In the genomic region with DNA sequence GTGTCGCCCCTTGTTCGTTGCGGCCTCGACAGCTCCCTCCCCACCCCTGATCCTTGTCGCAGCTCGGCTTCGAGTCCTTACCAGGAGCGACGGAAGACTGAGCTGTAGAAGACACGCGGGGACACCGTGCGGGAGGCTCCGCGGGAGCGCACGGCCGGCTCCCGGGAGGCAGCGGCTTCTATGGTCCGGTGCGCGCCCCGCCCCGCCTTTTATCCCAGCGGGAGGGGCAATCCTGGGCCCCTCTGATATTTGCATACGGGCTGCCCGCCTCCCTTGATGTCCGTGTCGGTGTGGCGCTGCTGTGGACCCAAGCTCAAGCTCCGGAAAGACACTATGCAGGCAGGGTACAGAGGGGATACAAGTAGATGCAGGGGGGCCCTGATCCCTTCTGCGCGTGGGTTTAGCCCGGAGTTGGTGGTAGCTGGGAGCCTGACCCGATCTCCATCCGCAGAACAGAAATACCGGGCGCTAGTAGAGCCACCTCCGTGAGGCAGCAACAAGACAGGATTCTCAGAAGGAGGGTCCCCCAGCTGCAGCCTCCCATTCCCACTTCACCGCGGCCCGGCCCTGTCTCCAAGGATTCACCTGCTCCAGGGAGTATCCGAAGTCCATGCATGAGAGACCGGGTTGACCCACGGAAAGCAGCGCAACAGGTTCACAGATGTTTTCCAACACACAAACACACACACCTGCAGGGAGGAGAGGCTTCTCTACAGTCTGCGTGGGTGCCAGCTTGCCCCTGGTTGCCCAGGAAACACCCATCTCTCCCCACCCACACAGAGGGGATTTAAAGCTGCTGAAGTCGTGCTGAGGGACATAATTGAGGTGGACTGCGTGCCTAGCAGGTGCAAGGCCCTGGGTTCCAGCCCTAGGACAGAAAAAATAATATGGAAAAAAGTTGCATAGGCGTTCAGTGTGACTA, we compare ENCODE assay signal across 8 mouse cellular contexts. TPM values are rescaled to one million over a fixed set of nuclear protein-coding genes. Genes with fewer than 3 reads are reported as not detected.
A peak's percentile ranks its signal among the peaks of the same experiment; 100 is the strongest.
DNase-seq lines count a peak whose midpoint lies in the region; ATAC-seq lines count a peak whose summit lies in the region.

No protein-coding gene starts in this region.

- intact Hi-C loops in heart, postnatal 14 days (cut with DNase I) = no loop called here
- intact Hi-C loops in left cerebral cortex, postnatal 36 days (cut with DNase I) = no loop called here

- H3K4me1 ChIP-seq in megakaryocyte, embryonic 14.5 days = peaks cover 16% of the 10 kb centered on the region
- H3K4me1 ChIP-seq in midbrain, embryonic 11.5 days (ENCODE audit: control insufficient read depth, insufficient read depth, low read length) = peaks cover 6% of the 10 kb centered on the region; the same call in 1 of the 2 replicates

- no peaks in the 10 kb centered on the region; the same call in 1 of the 2 replicates for H3K9me3 ChIP-seq in megakaryocyte, embryonic 14.5 days
- H3K9me3 ChIP-seq in midbrain, embryonic 11.5 days (ENCODE audit: control insufficient read depth, low read length) = no peaks in the 10 kb centered on the region

- H3K4me3 ChIP-seq in megakaryocyte, embryonic 14.5 days (replicated peaks) = peak overlapping the region; percentile 90
- H3K4me3 ChIP-seq in midbrain, embryonic 11.5 days (ENCODE audit: low read depth, low read length) = peak overlapping the region; percentile 44

- peak overlapping the region; percentile 63 for H3K9ac ChIP-seq in midbrain, embryonic 11.5 days (ENCODE audit: low read length)

- peak; percentile 15 for DNase-seq in brain, adult 2 months (ENCODE audit: low read depth, low spot score)
- DNase-seq in heart, postnatal 14 days = peak; percentile 3 to 11
- peak; percentile 11 to 13 for DNase-seq in left cerebral cortex, postnatal 36 days (ENCODE audit: low spot score in 2 of 2)
- DNase-seq in midbrain, embryonic 11.5 days (ENCODE audit: low spot score, missing footprints) = peak; percentile 89
- DNase-seq in yolk sac, embryonic 10.5 days (ENCODE audit: low spot score) = peak; percentile 16
- DNase-seq in gastrocnemius, adult 18-20 months (ENCODE audit: low spot score) = no peak

- peak overlapping the region; percentile 85 for H3K4me2 ChIP-seq in midbrain, embryonic 11.5 days

- H3K36me3 ChIP-seq in megakaryocyte, embryonic 14.5 days (replicated peaks; ENCODE audit: low read length) = no peaks in the 10 kb centered on the region
- H3K36me3 ChIP-seq in midbrain, embryonic 11.5 days (ENCODE audit: control insufficient read depth, insufficient read depth, low read length) = no peaks in the 10 kb centered on the region

- 3% methylated on average over 51 of the region's 51 CpGs for WGBS in midbrain, embryonic 11.5 days

- ATAC-seq in megakaryocyte, adult 5-6 weeks (ENCODE audit: poor library complexity, severe bottlenecking) = no peak
- ATAC-seq in midbrain, embryonic 11.5 days (ENCODE audit: low FRiP score) = peak; percentile 70

- no peak overlapping the region for H3K27ac ChIP-seq in midbrain, embryonic 11.5 days (ENCODE audit: low read depth, low read length)

- H3K27me3 ChIP-seq in megakaryocyte, embryonic 14.5 days (replicated peaks) = peaks cover 59% of the 10 kb centered on the region
- peaks cover 28% of the 10 kb centered on the region for H3K27me3 ChIP-seq in midbrain, embryonic 11.5 days (ENCODE audit: control insufficient read depth, insufficient read depth, low read length)

RNA-seq across cellular contexts. Expression of a gene that starts 4.3 kb away (rescaled TPM):
- not detected in 2 replicates for polyA plus RNA-seq in megakaryocyte, embryonic 14.5 days (2012; ENCODE audit: insufficient read depth, low replicate concordance)
- total RNA-seq in megakaryocyte, adult 5-6 weeks (2015) = not detected in 2 replicates
- not detected in 2 replicates for total RNA-seq in megakaryocyte, adult 5-6 weeks (2017)
- total RNA-seq in heart, postnatal 14 days (2021) = under 1 TPM in 1 of 2 experiments, not detected in 1; 0.36 TPM
- 1 to 10 TPM; 3.1 to 5.4 TPM for total RNA-seq in left cerebral cortex, postnatal 36 days (2021)
- 0.37 and 0.65 TPM in 2 replicates for polyA plus RNA-seq in midbrain, embryonic 11.5 days (2014; fragmentation: Nextera tagmentation; extraction: Ambion mirVana)
- not detected for total RNA-seq in gastrocnemius, adult 18-20 months (2021)

RNA-seq across cellular contexts. Expression of a gene that starts 23.4 kb away (rescaled TPM):
- 1.3 and 3.3 TPM in 2 replicates for polyA plus RNA-seq in megakaryocyte, embryonic 14.5 days (2012; ENCODE audit: insufficient read depth, low replicate concordance)
- total RNA-seq in megakaryocyte, adult 5-6 weeks (2015) = 7.0 and 10.6 TPM in 2 replicates
- total RNA-seq in megakaryocyte, adult 5-6 weeks (2017) = 5.9 and 6.0 TPM in 2 replicates
- total RNA-seq in heart, postnatal 14 days (2021) = 1 to 10 TPM; 7.1 to 7.4 TPM
- total RNA-seq in left cerebral cortex, postnatal 36 days (2021) = 10 to 100 TPM; 18.5 to 20.3 TPM
- polyA plus RNA-seq in midbrain, embryonic 11.5 days (2014; fragmentation: Nextera tagmentation; extraction: Ambion mirVana) = 32.8 and 36.9 TPM in 2 replicates
- total RNA-seq in gastrocnemius, adult 18-20 months (2021) = 1 to 10 TPM; 8.0 to 9.8 TPM

RNA-seq across cellular contexts. Expression of a gene that starts 58.5 kb away (rescaled TPM):
- polyA plus RNA-seq in megakaryocyte, embryonic 14.5 days (2012; ENCODE audit: insufficient read depth, low replicate concordance) = 5.4 and 50.8 TPM in 2 replicates
- 124 and 125 TPM in 2 replicates for total RNA-seq in megakaryocyte, adult 5-6 weeks (2015)
- total RNA-seq in megakaryocyte, adult 5-6 weeks (2017) = 208 and 212 TPM in 2 replicates
- 100 to 1,000 TPM in 1 of 2 experiments, 10 to 100 TPM in 1; 76.7 to 102 TPM for total RNA-seq in heart, postnatal 14 days (2021)
- total RNA-seq in left cerebral cortex, postnatal 36 days (2021) = 100 to 1,000 TPM; 104 to 150 TPM
- 540 TPM in 2 replicates for polyA plus RNA-seq in midbrain, embryonic 11.5 days (2014; fragmentation: Nextera tagmentation; extraction: Ambion mirVana)
- total RNA-seq in gastrocnemius, adult 18-20 months (2021) = 10 to 100 TPM; 33.3 to 42.8 TPM
